Mouse (Mus musculus) liver, embryonic 14.5 days (tissue): Measurements from ENCODE around the gene Knstrn. TPM values are rescaled to one million over a fixed set of nuclear protein-coding genes. Genes with fewer than 3 reads are reported as not detected.

Experiments used
- ATAC-seq: fragments of 200-750 bp; cut with Nextera tagmentation; 2 replicates; pipeline ENCODE4 v1.8.0; 2017; ENCODE audit warnings: moderate number of reproducible peaks, mild to moderate bottlenecking, moderate library complexity; ENCODE audit not compliant: insufficient read depth
- DNase-seq, 3 experiments: peaks; one replicate each; pipeline ENCODE4 v3.0.0-alpha.2; 2012 to 2013; ENCODE audit warnings: low read depth in 3 of 3, low spot score in 3 of 3
- H3K27ac ChIP-seq: fragments of 300-500 bp; sonication (generic); 2 replicates; pipeline ENCODE4 v1.5.1; 2014; ENCODE audit warnings: moderate library complexity, mild to moderate bottlenecking, control low read depth, inconsistent platforms
- H3K27me3 ChIP-seq: fragments of 300-500 bp; sonication (generic); 2 replicates; pipeline ENCODE4 v1.6.1; 2014; ENCODE audit warnings: mild to moderate bottlenecking, low read length, moderate library complexity; ENCODE audit not compliant: control insufficient read depth, insufficient read depth
- H3K36me3 ChIP-seq: fragments of 300-500 bp; sonication (generic); replicated peaks from 2 replicates; pipeline ENCODE4 v1.6.1; 2014; ENCODE audit warnings: low read depth; ENCODE audit not compliant: control insufficient read depth, insufficient read depth
- H3K4me1 ChIP-seq, 2 experiments: fragments of 200-500 bp in 1 of 2; fragments of 300-500 bp in 1 of 2; sonication (generic) in 1 of 2; replicated peaks; 2 replicates each; pipeline ENCODE4 v1.6.1; 2012 to 2014; ENCODE audit warnings: antibody characterized with exemption in 1 of 2, inconsistent platforms in 1 of 2, low read length in 1 of 2; ENCODE audit not compliant: control insufficient read depth in 2 of 2, insufficient read depth in 2 of 2
- H3K4me2 ChIP-seq: fragments of 300-500 bp; sonication (generic); 2 replicates; pipeline ENCODE4 v1.6.1; 2014; ENCODE audit warnings: low read depth, mild to moderate bottlenecking, control low read depth, moderate library complexity
- H3K4me3 ChIP-seq, 2 experiments: fragments of 200-500 bp in 1 of 2; fragments of 300-500 bp in 1 of 2; sonication (generic) in 1 of 2; 2 replicates each; pipeline ENCODE4 v1.5.1; 2012 to 2014; ENCODE audit warnings: low read depth in 2 of 2, low read length in 2 of 2, mild to moderate bottlenecking in 2 of 2, control low read depth in 1 of 2, inconsistent platforms in 1 of 2, moderate library complexity in 1 of 2; ENCODE audit not compliant: insufficient read depth in 1 of 2
- H3K9ac ChIP-seq: fragments of 300-500 bp; sonication (generic); replicated peaks from 2 replicates; pipeline ENCODE4 v1.6.1; 2014; ENCODE audit warnings: mild to moderate bottlenecking, control low read depth, moderate library complexity
- H3K9me3 ChIP-seq: fragments of 300-500 bp; sonication (generic); 2 replicates; pipeline ENCODE4 v1.6.1; 2016; ENCODE audit warnings: low read length, mixed read lengths; ENCODE audit not compliant: control insufficient read depth
- CTCF ChIP-seq: IDR thresholded peaks from 2 replicates; pipeline ENCODE4 v1.5.1; 2016; ENCODE audit warnings: antibody characterized with exemption, low read depth, control low read depth
- EP300 ChIP-seq: IDR thresholded peaks from 2 replicates; pipeline ENCODE4 v1.6.1; 2016; ENCODE audit warnings: antibody characterized with exemption, low read depth
- WGBS: fragments of 180-500 bp; shearing (Covaris S2); extraction: QIAGEN DNeasy Blood & Tissue Kit; methylation state at CpG from one replicate; pipeline ENCODE4 v1.1.7; 2014; ENCODE audit not compliant: insufficient replicate concordance; 5-methylcytosine and 5-hydroxymethylcytosine counted together
- polyA plus RNA-seq, 2 experiments: library from polyadenylated mRNA; depleted of rRNA in 1 of 2; stranded (reverse) in 1 of 2; unstranded in 1 of 2; fragments of >200 nt; fragmentation: Nextera tagmentation in 1 of 2; extraction: Ambion mirVana in 1 of 2; gene quantifications; 2 replicates each; pipeline versions ENCODE4 v1.2.1 to v1.2.3; 2012 to 2014

The Knstrn gene
- polyA plus RNA-seq, 2 experiments: 50.8 to 84.7 TPM

- WGBS: 72% methylated on average over 5 of the region's 5 CpGs
- Histone ChIP-seq H3K4me3 (no peak overlapping the region), H3K9ac (no peak overlapping the region), H3K27me3 (no peaks in the 10 kb centered on the region), H3K27ac (no peak overlapping the region), H3K36me3 (no peaks in the 10 kb centered on the region; the same call in 1 of the 2 replicates), H3K4me1 (no peaks in the 10 kb centered on the region), H3K9me3 (no peaks in the 10 kb centered on the region), H3K4me2 (no peak overlapping the region)
- ATAC-seq (no peak), DNase-seq (no peak)
- no peak for TF ChIP-seq EP300
- TF ChIP-seq CTCF: no peak
Measured at GRCm38 (mm10) chr2:118873018-118873417, 59.2 kb downstream of the Knstrn start.

- no peaks in the 10 kb centered on the region for H3K4me1 ChIP-seq
- no peaks in the 10 kb centered on the region for H3K9me3 ChIP-seq
- no peaks in the 10 kb centered on the region; the same call in 1 of the 2 replicates for H3K36me3 ChIP-seq
- DNase-seq (no peak), ATAC-seq (no peak)
- TF ChIP-seq EP300 (no peak), CTCF (no peak)
- H3K9ac ChIP-seq: no peak overlapping the region
- 74% methylated on average over 6 of the region's 6 CpGs for WGBS
- no peak overlapping the region for H3K4me2 ChIP-seq
- no peaks in the 10 kb centered on the region for H3K27me3 ChIP-seq
- no peak overlapping the region for H3K27ac ChIP-seq
- no peak overlapping the region for H3K4me3 ChIP-seq
Measured at GRCm38 (mm10) chr2:118873890-118874430, 60.2 kb downstream of the Knstrn start.

DNA sequence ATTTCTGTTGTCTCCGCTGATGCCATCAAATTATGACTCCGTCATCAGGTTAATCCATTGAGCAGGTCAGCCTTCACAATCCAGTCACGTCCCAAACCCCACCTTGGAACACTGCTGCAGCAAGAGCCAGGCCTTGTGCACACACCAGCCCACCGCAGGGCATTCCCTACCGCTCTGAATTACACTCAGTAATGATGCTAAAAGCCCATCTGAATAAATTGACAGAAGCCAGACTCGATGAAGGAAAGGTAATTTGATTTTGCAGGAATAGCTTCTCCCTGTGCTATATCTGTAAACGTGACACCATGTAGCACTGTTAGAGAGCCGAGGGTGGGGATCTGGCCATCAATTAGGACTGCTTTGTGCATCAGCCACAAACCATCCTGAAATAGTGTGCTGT, 61.5 kb downstream of the Knstrn start:
- H3K27me3 ChIP-seq: no peaks in the 10 kb centered on the region
- no peak overlapping the region for H3K4me3 ChIP-seq
- 71% methylated on average over 8 of the region's 8 CpGs for WGBS
- no peak for ATAC-seq
- no peaks in the 10 kb centered on the region for H3K9me3 ChIP-seq
- no peak overlapping the region for H3K27ac ChIP-seq
- H3K9ac ChIP-seq: no peak overlapping the region
- H3K4me1 ChIP-seq: no peaks in the 10 kb centered on the region
- no peak overlapping the region for H3K4me2 ChIP-seq
- no peaks in the 10 kb centered on the region; the same call in 1 of the 2 replicates for H3K36me3 ChIP-seq
- DNase-seq: no peak
- TF ChIP-seq EP300 (no peak), CTCF (no peak)

GRCm38 (mm10) chr2:118876453-118876852, 62.6 kb downstream of the Knstrn start:
- Histone ChIP-seq H3K4me1 (no peaks in the 10 kb centered on the region), H3K9ac (no peak overlapping the region), H3K27me3 (no peaks in the 10 kb centered on the region), H3K4me2 (no peak overlapping the region), H3K9me3 (no peaks in the 10 kb centered on the region), H3K27ac (no peak overlapping the region), H3K4me3 (no peak overlapping the region), H3K36me3 (no peaks in the 10 kb centered on the region; the same call in 1 of the 2 replicates)
- DNase-seq (no peak), ATAC-seq (no peak)
- 80% methylated on average over 9 of the region's 9 CpGs for WGBS
- no peak for TF ChIP-seq CTCF
- no peak for TF ChIP-seq EP300

- H3K36me3 ChIP-seq: no peaks in the 10 kb centered on the region; the same call in 1 of the 2 replicates
- H3K4me1 ChIP-seq: peaks cover 4% of the 10 kb centered on the region in 2 experiments
- no peak overlapping the region for H3K4me3 ChIP-seq
- no peak overlapping the region for H3K9ac ChIP-seq
- no peak for DNase-seq
- no peak for ATAC-seq
- TF ChIP-seq EP300: no peak
- no peak for TF ChIP-seq CTCF
- no peak overlapping the region for H3K27ac ChIP-seq
- no peak overlapping the region for H3K4me2 ChIP-seq
- WGBS: 77% methylated on average over 4 of the region's 4 CpGs
- H3K9me3 ChIP-seq: no peaks in the 10 kb centered on the region
- H3K27me3 ChIP-seq: no peaks in the 10 kb centered on the region
Measured at GRCm38 (mm10) chr2:118881019-118881418, 67.2 kb downstream of the Knstrn start.
